Mouse (Mus musculus) testis, adult 2 months (tissue): ENCODE data around the gene Gm17545. TPM values are rescaled to one million over a fixed set of nuclear protein-coding genes. Genes with fewer than 3 reads are reported as not detected.

Experiments used
- H3K27ac ChIP-seq: fragments of 200-500 bp; 2 replicates; pipeline ENCODE4 v1.5.1; 2012; ENCODE audit warnings: low read depth, low read length; ENCODE audit not compliant: control insufficient read depth, insufficient read depth
- H3K27me3 ChIP-seq: fragments of 200-500 bp; 2 replicates; pipeline ENCODE4 v1.6.1; 2012; ENCODE audit warnings: mild to moderate bottlenecking, low read length, moderate library complexity; ENCODE audit not compliant: control insufficient read depth, insufficient read depth
- H3K36me3 ChIP-seq: fragments of 200-500 bp; 2 replicates; pipeline ENCODE4 v1.6.1; 2012; ENCODE audit warnings: mild to moderate bottlenecking, low read length; ENCODE audit not compliant: control insufficient read depth, insufficient read depth
- H3K4me1 ChIP-seq: fragments of 200-500 bp; 2 replicates; pipeline ENCODE4 v1.6.1; 2012; ENCODE audit warnings: low read length; ENCODE audit not compliant: control insufficient read depth, insufficient read depth
- H3K4me3 ChIP-seq: fragments of 200-500 bp; 2 replicates; pipeline ENCODE4 v1.5.1; 2012; ENCODE audit warnings: low read depth, mild to moderate bottlenecking, low read length, moderate library complexity, mixed read lengths; ENCODE audit not compliant: control insufficient read depth
- CTCF ChIP-seq: fragments of 200-500 bp; IDR thresholded peaks from 2 replicates; pipeline ENCODE4 v1.5.1; 2012; ENCODE audit warnings: low read depth, mild to moderate bottlenecking, inconsistent platforms, low read length, moderate library complexity; ENCODE audit not compliant: control insufficient read depth, insufficient read depth, insufficient replicate concordance
- POLR2A ChIP-seq: fragments of 200-500 bp; IDR thresholded peaks from 2 replicates; pipeline ENCODE4 v1.6.1; 2012; ENCODE audit warnings: low read depth, mild to moderate bottlenecking, inconsistent platforms, low read length, moderate library complexity; ENCODE audit not compliant: control insufficient read depth
- polyA plus RNA-seq: library from polyadenylated mRNA; depleted of rRNA; stranded (reverse); fragments of >200 nt; gene quantifications from 2 replicates; pipeline ENCODE4 v1.2.3, GENCODE M21; 2012

Gm17545 gene
- polyA plus RNA-seq, 1 experiment, result not detected

GRCm38 (mm10) chr9:22475424-22475868 is 21.4 kb downstream of the Gm17545 start, which contains the start of gene Bbs9:
TSS of gene Bbs9 (plus strand) at chr9:22475715.
- Histone ChIP-seq H3K4me3 (peak within 1 kb of the TSS; percentile 96), H3K27ac (peak within 1 kb of the TSS; percentile 97), H3K27me3 (no peaks in the 10 kb centered on the region), H3K4me1 (peaks cover 5% of the 10 kb centered on the region), H3K36me3 (no peaks in the 10 kb centered on the region)
- peak; percentile 95 for TF ChIP-seq POLR2A
- no peak; the same call in 1 of the 2 replicates for TF ChIP-seq CTCF

- no peaks in the 10 kb centered on the region for H3K36me3 ChIP-seq
- H3K27me3 ChIP-seq, result no peaks in the 10 kb centered on the region
- H3K27ac ChIP-seq, result peak overlapping the region; percentile 97
- H3K4me3 ChIP-seq, result peak overlapping the region; percentile 96
- H3K4me1 ChIP-seq, result peaks cover 5% of the 10 kb centered on the region
- TF ChIP-seq POLR2A (no peak), CTCF (no peak)
Observed at GRCm38 (mm10) chr9:22476265-22476664, 22.2 kb downstream of the Gm17545 start.

- TF ChIP-seq CTCF (no peak), POLR2A (no peak)
- H3K27ac ChIP-seq, result no peak overlapping the region
- peak overlapping the region; percentile 37; the same call in 1 of the 2 replicates for H3K4me3 ChIP-seq
- no peaks in the 10 kb centered on the region for H3K27me3 ChIP-seq
- peaks cover 5% of the 10 kb centered on the region for H3K4me1 ChIP-seq
- 0 out of 2 replicates have a peak, but pooled peaks cover 1% of the 10 kb centered on the region for H3K36me3 ChIP-seq
Observed at GRCm38 (mm10) chr9:22478946-22479345, 24.9 kb downstream of the Gm17545 start.

DNA sequence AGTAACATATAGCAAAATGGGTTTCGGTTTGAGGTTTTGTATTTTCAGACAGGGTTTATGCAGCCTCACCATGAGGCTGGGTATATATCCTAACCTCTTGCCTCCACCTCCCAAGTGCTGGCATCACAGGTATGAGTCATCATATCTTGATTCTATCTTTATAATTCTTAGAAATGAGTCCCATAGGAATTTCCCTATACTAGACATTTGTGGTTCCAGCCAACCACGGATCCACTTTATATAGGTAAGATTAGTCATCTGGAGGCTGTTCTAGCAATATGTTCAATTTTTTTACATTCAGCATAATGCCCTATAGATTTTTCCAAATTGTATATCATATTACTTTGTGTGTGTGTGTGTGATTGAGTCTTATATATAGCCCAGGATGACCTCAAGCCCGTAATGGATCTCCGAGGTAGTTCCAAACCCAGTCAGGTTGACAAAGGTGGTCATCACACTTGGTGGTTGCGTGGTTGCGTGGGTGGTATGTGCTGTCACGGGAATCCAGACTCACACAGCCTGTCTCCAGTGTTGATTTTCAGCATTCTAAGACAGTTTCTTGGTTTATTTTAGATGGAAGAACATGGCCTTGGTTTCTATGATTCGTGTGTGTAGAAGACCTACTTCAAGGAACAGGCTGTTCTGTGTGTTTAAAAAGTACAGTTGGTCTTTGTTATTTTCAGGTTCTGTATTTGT is 29.9 kb downstream of the Gm17545 start:
- no peaks in the 10 kb centered on the region; the same call in none of the 2 replicates for H3K4me1 ChIP-seq
- TF ChIP-seq POLR2A (no peak), CTCF (no peak)

DNA sequence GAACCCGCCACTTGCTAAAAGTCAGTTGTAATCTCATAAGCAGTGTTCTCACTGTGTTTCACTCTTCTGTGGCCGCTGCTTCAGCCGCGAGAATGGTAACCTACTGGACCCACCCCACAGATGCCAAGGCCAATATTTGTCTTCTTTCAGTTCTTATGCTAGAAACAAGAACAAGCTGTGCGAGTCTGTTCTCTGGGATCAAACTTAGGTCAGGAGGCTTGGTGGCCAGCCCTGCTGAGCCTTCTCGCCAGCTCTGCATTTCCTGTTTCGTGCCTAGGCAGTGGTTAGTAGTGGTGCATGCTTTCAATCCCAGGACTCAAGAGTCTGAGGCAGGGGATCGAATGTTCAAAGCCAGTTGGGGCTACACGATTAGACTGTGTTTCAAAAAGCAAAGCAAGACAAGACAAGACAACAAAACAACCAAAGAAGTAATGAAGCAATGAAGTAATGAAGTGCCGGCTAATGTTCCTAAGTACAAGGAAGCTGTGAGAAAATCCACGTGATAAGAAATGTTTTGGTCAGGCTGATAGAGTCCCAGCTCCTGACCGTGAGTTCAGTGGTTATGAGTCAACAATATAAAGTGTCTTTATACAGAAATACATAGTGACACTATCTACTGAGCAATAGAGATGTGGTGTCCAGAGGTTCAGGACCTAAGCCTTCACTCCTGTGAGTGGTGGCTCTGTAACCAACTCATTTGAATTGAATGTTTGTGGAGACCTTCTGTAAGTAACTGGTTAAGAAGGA is 30.6 kb downstream of the Gm17545 start:
- TF ChIP-seq CTCF, result no peak
- no peak for TF ChIP-seq POLR2A
- no peaks in the 10 kb centered on the region; the same call in none of the 2 replicates for H3K4me1 ChIP-seq
- H3K4me3 ChIP-seq, result no peak overlapping the region
- H3K27me3 ChIP-seq, result no peaks in the 10 kb centered on the region
- peak overlapping the region; percentile 77 for H3K27ac ChIP-seq
- 0 out of 2 replicates have a peak, but pooled peaks cover 1% of the 10 kb centered on the region for H3K36me3 ChIP-seq

More for the DNA sequence above, 29.9 kb downstream of the Gm17545 start:
- 0 out of 2 replicates have a peak, but pooled peaks cover 1% of the 10 kb centered on the region for H3K36me3 ChIP-seq
- no peak overlapping the region for H3K4me3 ChIP-seq
- peak overlapping the region; percentile 79 for H3K27ac ChIP-seq
- no peaks in the 10 kb centered on the region for H3K27me3 ChIP-seq

GRCm38 (mm10) chr9:22486211-22486610 is 32.1 kb downstream of the Gm17545 start:
- no peaks in the 10 kb centered on the region for H3K27me3 ChIP-seq
- no peak overlapping the region for H3K4me3 ChIP-seq
- no peak for TF ChIP-seq CTCF
- TF ChIP-seq POLR2A, result no peak
- no peaks in the 10 kb centered on the region; the same call in none of the 2 replicates for H3K4me1 ChIP-seq
- H3K27ac ChIP-seq, result peak overlapping the region; percentile 39
- H3K36me3 ChIP-seq, result peaks cover 3% of the 10 kb centered on the region; the same call in 1 of the 2 replicates

GRCm38 (mm10) chr9:22488963-22489362 is 34.9 kb downstream of the Gm17545 start:
- no peak overlapping the region; the same call in 1 of the 2 replicates for H3K27ac ChIP-seq
- no peaks in the 10 kb centered on the region; the same call in none of the 2 replicates for H3K4me1 ChIP-seq
- no peak overlapping the region for H3K4me3 ChIP-seq
- H3K36me3 ChIP-seq, result peaks cover 5% of the 10 kb centered on the region; the same call in 1 of the 2 replicates
- H3K27me3 ChIP-seq, result no peaks in the 10 kb centered on the region
- TF ChIP-seq POLR2A (no peak), CTCF (no peak)
